In genomic region chr1:173630622-173631021, GRCm38 (mm10) we compare ENCODE assay signal across 11 mouse cellular contexts. TPM values are rescaled to one million over a fixed set of nuclear protein-coding genes. Genes with fewer than 3 reads are reported as not detected.
A peak's percentile ranks its signal among the peaks of the same experiment; 100 is the strongest.
DNase-seq lines count a peak whose midpoint lies in the region; ATAC-seq and TF ChIP-seq lines count a peak whose summit lies in the region.
"Not testable (repeated sequence)": the region's sequence is repeated elsewhere in the genome, so short reads cannot be mapped to it uniquely, and the experiment has no call there.
"Had no signal": no experiment of that assay in that cellular context is flagged by ENCODE, and none has a peak within 500 bp of the region (broad histone marks: within the 10 kb centered on the region; RNA-seq: fewer than 3 reads in every experiment).

Gene Ifi209 (plus strand): TSS chr1:173630917.

- not testable (repeated sequence) for H3K9ac ChIP-seq in MEL (ENCODE audit: control insufficient read depth, low read depth, low read length, poor library complexity, severe bottlenecking); liver, postnatal 0 days (replicated peaks)

- TF ChIP-seq CTCF in MEL (IDR thresholded peaks at IDR 0.05 in 2 of 3, conservative IDR thresholded peaks at IDR 0.05 in 1 of 3; ENCODE audit: control insufficient read depth in 1 of 3, insufficient read depth in 1 of 3, low read depth in 2 of 3, low read length in 3 of 3, poor library complexity in 1 of 3, severe bottlenecking in 1 of 3); liver, postnatal 0 days (IDR thresholded peaks at IDR 0.05; ENCODE audit: low read depth): not testable (repeated sequence)

- not testable (repeated sequence) for H3K4me2 ChIP-seq in liver, postnatal 0 days (ENCODE audit: low read depth, low read length)

- WGBS in liver, postnatal 0 days (ENCODE audit: insufficient replicate concordance) = 27% methylated on average over 2 of the region's 2 CpGs

- peak; percentile 65 to 75 for DNase-seq in B cell, adult 2 months
- DNase-seq in MEL (ENCODE audit: low read depth, low spot score) = peak; percentile 5
- DNase-seq in c-Kit-positive CD71-negative TER-119-negative erythroid progenitor cells, embryonic 14.5 days (ENCODE audit: low read depth) = peak; percentile 10
- DNase-seq in induced T-regulatory cell, adult 2 months (ENCODE audit: low read depth) = peak; percentile 82
- DNase-seq in liver, postnatal 0 days = not testable (repeated sequence)
- peak; percentile 6 to 26 for DNase-seq in thymus, postnatal 10 days (ENCODE audit: low spot score in 2 of 2)

- not testable (repeated sequence) for H3K27me3 ChIP-seq in MEL (ENCODE audit: control insufficient read depth in 1 of 2, insufficient read depth in 2 of 2, low read length in 2 of 2); liver, postnatal 0 days (ENCODE audit: insufficient read depth, low read length)

- not testable (repeated sequence) for TF ChIP-seq EP300 in MEL (IDR thresholded peaks at IDR 0.05; ENCODE audit: low read depth in 1 of 2, low read length in 2 of 2); liver, postnatal 0 days (IDR thresholded peaks at IDR 0.05; ENCODE audit: low read depth)

- not testable (repeated sequence) for H3K79me2 ChIP-seq in MEL (ENCODE audit: control insufficient read depth, insufficient read depth, low read length, poor library complexity)

- not testable (repeated sequence) for H3K27ac ChIP-seq in MEL (ENCODE audit: control insufficient read depth, low read depth, low read length)
- H3K27ac ChIP-seq in liver, postnatal 0 days (ENCODE audit: low read depth) = 0 out of 2 replicates have a peak within 1 kb of the TSS, but pooled peaks have one; percentile 39

- not testable (repeated sequence) for H3K36me3 ChIP-seq in MEL (ENCODE audit: control insufficient read depth in 1 of 2, insufficient read depth in 2 of 2, low read length in 2 of 2); liver, postnatal 0 days (replicated peaks; ENCODE audit: insufficient read depth, low read length)

- TF ChIP-seq POLR2A in MEL (IDR thresholded peaks at IDR 0.05; ENCODE audit: control insufficient read depth in 1 of 2, insufficient read depth in 1 of 2, low read depth in 1 of 2, low read length in 2 of 2, poor library complexity in 1 of 2) = not testable (repeated sequence)

- not testable (repeated sequence) for H3K9me3 ChIP-seq in MEL (replicated peaks; ENCODE audit: insufficient read depth, low read length); liver, postnatal 0 days (ENCODE audit: low read length)

- ATAC-seq in liver, postnatal 0 days = peak; percentile 55
- peak; percentile 75 for ATAC-seq in megakaryocyte, adult 5-6 weeks (ENCODE audit: poor library complexity, severe bottlenecking)
- ATAC-seq in neutrophil, adult 5-6 weeks (ENCODE audit: extremely low read depth, insufficient number of reproducible peaks, low FRiP score, poor library complexity, severe bottlenecking) = peak; percentile 78

- H3K4me3 ChIP-seq in MEL (ENCODE audit: control insufficient read depth in 1 of 2, insufficient read depth in 1 of 2, low read depth in 2 of 2, low read length in 2 of 2); liver, postnatal 0 days (ENCODE audit: low read depth, low read length): not testable (repeated sequence)

- H3K4me1 ChIP-seq in MEL (ENCODE audit: control insufficient read depth in 1 of 2, insufficient read depth in 2 of 2, low read length in 2 of 2); liver, postnatal 0 days (ENCODE audit: insufficient read depth): not testable (repeated sequence)

- not testable (repeated sequence) for TF ChIP-seq RAD21 in MEL (IDR thresholded peaks at IDR 0.05; ENCODE audit: low read depth, low read length)

RNA-seq across cellular contexts. Expression of gene Ifi209, which starts in this region (rescaled TPM):
- not detected in 2 replicates for total RNA-seq in MEL (2012; rRNA removed)
- polyA plus RNA-seq in MEL (2012; ENCODE audit: insufficient read depth in 1 of 2, insufficient read length in 2 of 2, low read depth in 1 of 2, low replicate concordance in 2 of 2, missing spikeins in 1 of 2) = not detected
- 2.4 and 2.5 TPM in 2 replicates for polyA plus RNA-seq in liver, postnatal 0 days (2015; fragmentation: Nextera tagmentation; extraction: Ambion mirVana)
- 191 and 200 TPM in 2 replicates for total RNA-seq in megakaryocyte, adult 5-6 weeks (2015)
- 256 and 263 TPM in 2 replicates for total RNA-seq in megakaryocyte, adult 5-6 weeks (2017)
- 424 and 436 TPM in 2 replicates for total RNA-seq in neutrophil, adult 5-6 weeks (2017)
- total RNA-seq: left cerebral cortex, postnatal 14 days had no signal
- polyA plus RNA-seq: adrenal gland, adult 2 months; limb, embryonic 12.5 days had no signal

Comparison
In these comparisons a context has a peak if more than half of its experiments do, and no peak if none do; other contexts are left out.
1. RNA of gene Ifi209 (total RNA-seq): 424 to 436 TPM in neutrophil, adult 5-6 weeks and 191 to 263 TPM in megakaryocyte, adult 5-6 weeks; not detected in MEL; every median in the first group is over 100 times any median in the second.
2. Peak in DNase-seq in MEL; RNA of the gene not detected or under 1 TPM.
3. Peak in every context shown above with its lines, with median percentiles within 50 percentile points of each other: ATAC-seq.